Mouse (Mus musculus) hindbrain, embryonic 12.5 days (tissue): Measurements from ENCODE around the gene Spi1. TPM values are rescaled to one million over a fixed set of nuclear protein-coding genes. Genes with fewer than 3 reads are reported as not detected.
A peak's percentile ranks its signal among the peaks of the same experiment; 100 is the strongest.

Experiments used
- ATAC-seq: fragments of 200-750 bp; cut with Nextera tagmentation; 2 replicates; pipeline ENCODE4 v1.8.0; 2017; ENCODE audit warnings: moderate TSS enrichment; ENCODE audit not compliant: low FRiP score
- H3K27ac ChIP-seq: fragments of 300-500 bp; sonication (generic); 2 replicates; pipeline ENCODE4 v1.5.1; 2016; ENCODE audit warnings: mild to moderate bottlenecking
- H3K27me3 ChIP-seq: fragments of 300-500 bp; sonication (generic); 2 replicates; pipeline ENCODE4 v1.6.1; 2016; ENCODE audit warnings: mild to moderate bottlenecking
- H3K36me3 ChIP-seq: fragments of 300-500 bp; sonication (generic); 2 replicates; pipeline ENCODE4 v1.6.1; 2016; ENCODE audit warnings: mild to moderate bottlenecking
- H3K4me1 ChIP-seq: fragments of 300-500 bp; sonication (generic); 2 replicates; pipeline ENCODE4 v1.6.1; 2016
- H3K4me2 ChIP-seq: fragments of 300-500 bp; sonication (generic); replicated peaks from 2 replicates; pipeline ENCODE4 v1.6.1; 2016; ENCODE audit warnings: mild to moderate bottlenecking
- H3K4me3 ChIP-seq: fragments of 300-500 bp; sonication (generic); 2 replicates; pipeline ENCODE4 v1.5.1; 2016; ENCODE audit warnings: mild to moderate bottlenecking
- H3K9ac ChIP-seq: fragments of 300-500 bp; sonication (generic); 2 replicates; pipeline ENCODE4 v1.6.1; 2016; ENCODE audit warnings: mild to moderate bottlenecking, moderate library complexity
- H3K9me3 ChIP-seq: fragments of 300-500 bp; sonication (generic); replicated peaks from 2 replicates; pipeline ENCODE4 v1.6.1; 2016; ENCODE audit warnings: mild to moderate bottlenecking
- whole genome bisulfite sequencing: fragments of 180-500 bp; shearing (Covaris S2); methylation state at CpG from one replicate; pipeline ENCODE4 v1.1.7; 2016; 5-methylcytosine and 5-hydroxymethylcytosine counted together
- polyA plus RNA-seq: library from polyadenylated mRNA; unstranded; fragments of >200 nt; fragmentation: Nextera tagmentation; extraction: Ambion mirVana; gene quantifications from 2 replicates; pipeline ENCODE4 v1.2.1, GENCODE M21; 2016

Gene Spi1
- polyA plus RNA-seq, 1 experiment from 2014 or later: 4.6 TPM

GRCm38 (mm10) chr2:91085494-91086391 lies 3.6 kb downstream of the Spi1 start:
- no peaks in the 10 kb centered on the region for H3K9me3 ChIP-seq
- 89% methylated on average over 14 of the region's 14 CpGs for WGBS
- H3K4me2 ChIP-seq: no peak overlapping the region
- no peak overlapping the region for H3K9ac ChIP-seq
- no peak overlapping the region for H3K27ac ChIP-seq
- no peaks in the 10 kb centered on the region for H3K27me3 ChIP-seq
- ATAC-seq: no peak
- H3K4me3 ChIP-seq: no peak overlapping the region
- H3K36me3 ChIP-seq: no peaks in the 10 kb centered on the region
- no peaks in the 10 kb centered on the region for H3K4me1 ChIP-seq

- Histone ChIP-seq H3K9me3 (no peaks in the 10 kb centered on the region), H3K4me1 (no peaks in the 10 kb centered on the region), H3K27ac (no peak overlapping the region), H3K4me3 (no peak overlapping the region), H3K27me3 (no peaks in the 10 kb centered on the region), H3K4me2 (no peak overlapping the region), H3K9ac (no peak overlapping the region), H3K36me3 (no peaks in the 10 kb centered on the region)
- 57% methylated on average over 9 of the region's 9 CpGs for WGBS
- ATAC-seq: no peak
These were observed 4.4 kb downstream of the Spi1 start for GRCm38 (mm10) chr2:91086392-91087237.

- Histone ChIP-seq H3K27me3 (no peaks in the 10 kb centered on the region), H3K27ac (no peak overlapping the region), H3K9me3 (no peaks in the 10 kb centered on the region), H3K9ac (no peak overlapping the region), H3K4me3 (no peak overlapping the region), H3K4me1 (no peaks in the 10 kb centered on the region), H3K36me3 (no peaks in the 10 kb centered on the region), H3K4me2 (no peak overlapping the region)
- ATAC-seq: no peak
- 88% methylated on average over 9 of the region's 9 CpGs for WGBS
These were observed 5.3 kb downstream of the Spi1 start for GRCm38 (mm10) chr2:91087453-91087852.

DNA sequence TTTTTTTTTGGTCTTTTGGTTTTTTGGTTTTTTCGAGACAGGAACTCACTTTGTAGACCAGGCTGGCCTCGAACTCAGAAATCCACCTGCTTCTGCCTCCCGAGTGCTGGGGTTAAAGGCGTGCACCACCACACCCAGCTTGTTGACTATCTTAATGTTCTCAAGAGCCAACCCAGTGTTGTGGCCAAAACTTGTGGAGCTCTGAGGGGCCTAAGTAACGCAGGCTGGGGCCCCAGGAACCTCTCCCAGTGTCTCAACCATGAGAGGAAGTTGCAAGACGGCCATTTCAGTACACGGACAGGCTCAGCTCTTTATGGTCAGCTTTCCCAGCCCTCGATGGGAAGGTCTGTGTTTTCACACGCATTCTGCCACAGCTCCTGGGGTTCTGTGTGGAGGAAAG lies 6.8 kb downstream of the Spi1 start:
- WGBS: 83% methylated on average over 9 of the region's 9 CpGs
- no peak overlapping the region for H3K27ac ChIP-seq
- ATAC-seq: no peak

DNA sequence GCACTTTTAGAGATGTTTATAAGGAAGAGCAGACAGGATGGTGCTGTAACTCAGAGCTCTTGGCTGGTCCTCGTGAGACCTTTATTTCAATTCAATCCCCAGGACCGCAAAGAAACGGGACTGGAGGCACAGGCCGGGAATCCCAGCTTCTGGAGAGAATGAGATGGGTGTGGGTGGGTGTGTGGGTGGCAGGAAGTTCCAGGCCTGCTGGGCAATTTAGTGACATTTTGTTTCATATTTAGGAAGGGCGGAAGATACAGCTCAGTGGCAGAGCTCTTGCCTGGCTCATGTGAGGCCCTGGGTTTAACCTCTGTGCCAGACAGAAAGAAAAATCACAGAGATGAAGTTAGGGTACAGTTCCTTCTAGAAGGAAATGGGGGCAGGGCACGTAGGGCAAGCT lies 8.0 kb downstream of the Spi1 start:
- no peak overlapping the region for H3K27ac ChIP-seq
- H3K4me1 ChIP-seq: no peaks in the 10 kb centered on the region
- ATAC-seq: no peak
- 84% methylated on average over 6 of the region's 6 CpGs for WGBS
- H3K36me3 ChIP-seq: no peaks in the 10 kb centered on the region
- no peak overlapping the region for H3K9ac ChIP-seq
- no peak overlapping the region for H3K4me2 ChIP-seq
- H3K27me3 ChIP-seq: no peaks in the 10 kb centered on the region
- H3K4me3 ChIP-seq: no peak overlapping the region
- no peaks in the 10 kb centered on the region for H3K9me3 ChIP-seq

More for the DNA sequence above, 6.8 kb downstream of the Spi1 start:
- no peaks in the 10 kb centered on the region for H3K9me3 ChIP-seq
- no peaks in the 10 kb centered on the region for H3K27me3 ChIP-seq
- no peaks in the 10 kb centered on the region for H3K36me3 ChIP-seq
- H3K4me2 ChIP-seq: no peak overlapping the region
- no peak overlapping the region for H3K4me3 ChIP-seq
- no peak overlapping the region for H3K9ac ChIP-seq
- no peaks in the 10 kb centered on the region for H3K4me1 ChIP-seq

DNA sequence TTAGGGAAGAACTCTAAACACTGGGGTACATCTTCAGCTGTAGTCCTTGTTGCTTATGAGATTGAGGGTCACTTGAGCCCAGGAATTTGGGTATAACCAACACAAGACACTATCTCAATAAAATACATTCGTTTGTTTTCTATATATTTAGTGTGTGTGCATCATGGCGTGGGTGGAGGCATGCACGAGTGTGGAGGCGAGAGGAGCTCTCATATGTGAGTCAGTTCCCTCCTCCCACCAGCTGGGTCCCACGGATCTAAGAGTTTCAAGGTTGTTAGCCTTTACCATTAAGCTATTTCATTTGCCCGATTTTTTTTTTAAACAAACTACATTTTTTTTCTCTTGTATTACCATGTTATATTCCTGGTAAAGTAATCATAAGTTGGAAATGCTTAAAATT lies 8.6 kb downstream of the Spi1 start:
- Histone ChIP-seq H3K4me2 (no peak overlapping the region), H3K4me1 (no peaks in the 10 kb centered on the region), H3K9me3 (no peaks in the 10 kb centered on the region), H3K4me3 (no peak overlapping the region), H3K36me3 (no peaks in the 10 kb centered on the region), H3K9ac (no peak overlapping the region), H3K27ac (no peak overlapping the region), H3K27me3 (no peaks in the 10 kb centered on the region)
- no peak for ATAC-seq
- 76% methylated on average over 6 of the region's 6 CpGs for WGBS

DNA sequence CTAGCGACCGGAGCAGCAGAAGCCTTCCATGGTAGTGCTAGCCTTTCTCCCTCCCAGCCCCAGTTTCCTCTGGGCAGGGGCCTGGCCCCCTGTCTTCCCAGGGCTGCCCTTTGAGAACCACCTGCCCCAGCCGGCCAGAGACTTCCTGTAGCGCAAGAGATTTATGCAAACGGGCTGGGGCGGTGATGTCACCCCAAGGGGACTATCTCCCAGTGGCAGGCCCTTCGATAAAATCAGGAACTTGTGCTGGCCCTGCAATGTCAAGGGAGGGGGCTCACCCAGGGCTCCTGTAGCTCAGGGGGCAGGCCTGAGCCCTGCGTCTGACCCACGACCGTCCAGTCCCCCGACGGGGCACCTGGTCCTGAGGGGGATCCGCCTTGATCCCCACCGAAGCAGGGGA lies 14.3 kb downstream of the Spi1 start:
- Histone ChIP-seq H3K4me2 (no peak overlapping the region), H3K27ac (no peak overlapping the region), H3K9ac (no peak overlapping the region), H3K36me3 (no peaks in the 10 kb centered on the region), H3K27me3 (no peaks in the 10 kb centered on the region), H3K9me3 (no peaks in the 10 kb centered on the region), H3K4me3 (no peak overlapping the region), H3K4me1 (no peaks in the 10 kb centered on the region)
- no peak for ATAC-seq
- 72% methylated on average over 14 of the region's 14 CpGs for WGBS

- no peaks in the 10 kb centered on the region for H3K36me3 ChIP-seq
- H3K9me3 ChIP-seq: no peaks in the 10 kb centered on the region
- H3K4me3 ChIP-seq: no peak overlapping the region
- H3K9ac ChIP-seq: no peak overlapping the region
- no peaks in the 10 kb centered on the region for H3K4me1 ChIP-seq
- WGBS: 80% methylated on average over 10 of the region's 10 CpGs
- no peak overlapping the region for H3K27ac ChIP-seq
- no peak for ATAC-seq
- no peaks in the 10 kb centered on the region for H3K27me3 ChIP-seq
- no peak overlapping the region for H3K4me2 ChIP-seq
These were observed 14.8 kb downstream of the Spi1 start for GRCm38 (mm10) chr2:91097015-91097414.

- H3K4me1 ChIP-seq: no peaks in the 10 kb centered on the region
- no peaks in the 10 kb centered on the region for H3K9me3 ChIP-seq
- no peaks in the 10 kb centered on the region for H3K36me3 ChIP-seq
- ATAC-seq: no peak
- H3K4me2 ChIP-seq: no peak overlapping the region
- H3K4me3 ChIP-seq: no peak overlapping the region
- H3K9ac ChIP-seq: no peak overlapping the region
- no peak overlapping the region for H3K27ac ChIP-seq
- WGBS: 87% methylated on average over 2 of the region's 2 CpGs
- H3K27me3 ChIP-seq: no peaks in the 10 kb centered on the region
These were observed 16.0 kb downstream of the Spi1 start for GRCm38 (mm10) chr2:91098156-91098555.

GRCm38 (mm10) chr2:91101124-91101740 lies 19.0 kb downstream of the Spi1 start:
- no peaks in the 10 kb centered on the region for H3K36me3 ChIP-seq
- H3K9ac ChIP-seq: no peak overlapping the region
- ATAC-seq: peak; percentile 73; the same call in 1 of the 2 replicates
- no peak overlapping the region for H3K4me3 ChIP-seq
- WGBS: 20% methylated on average over 7 of the region's 7 CpGs
- H3K9me3 ChIP-seq: no peaks in the 10 kb centered on the region
- no peak overlapping the region for H3K4me2 ChIP-seq
- no peaks in the 10 kb centered on the region for H3K27me3 ChIP-seq
- no peak overlapping the region for H3K27ac ChIP-seq
- H3K4me1 ChIP-seq: no peaks in the 10 kb centered on the region

DNA sequence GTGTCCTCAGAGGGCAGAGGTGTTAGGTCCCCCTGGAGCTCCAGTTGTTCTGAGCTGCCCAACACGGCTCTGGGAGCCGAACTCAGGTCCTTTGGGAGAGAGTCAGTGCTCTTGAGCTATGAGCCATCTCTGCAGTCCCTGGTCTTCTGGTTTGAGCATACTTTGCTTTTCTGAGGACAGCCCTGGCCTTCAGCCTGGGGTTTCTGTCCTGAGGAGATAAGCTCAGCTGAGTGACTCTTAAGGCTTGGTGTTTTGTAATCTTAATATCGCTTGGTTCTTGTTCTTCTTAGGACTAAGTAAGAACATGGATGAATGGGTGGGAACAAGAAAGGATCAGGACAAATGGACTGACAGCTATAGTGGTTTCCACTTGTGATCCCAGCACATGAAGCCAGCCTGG lies 26.0 kb downstream of the Spi1 start:
- Histone ChIP-seq H3K36me3 (no peaks in the 10 kb centered on the region), H3K9me3 (no peaks in the 10 kb centered on the region), H3K9ac (no peak overlapping the region), H3K4me2 (no peak overlapping the region), H3K27me3 (no peaks in the 10 kb centered on the region), H3K4me1 (no peaks in the 10 kb centered on the region), H3K27ac (no peak overlapping the region), H3K4me3 (no peak overlapping the region)
- no peak for ATAC-seq
- 91% methylated on average over 3 of the region's 3 CpGs for WGBS

GRCm38 (mm10) chr2:91109241-91109640 lies 27.1 kb downstream of the Spi1 start:
- Histone ChIP-seq H3K27me3 (no peaks in the 10 kb centered on the region), H3K9me3 (no peaks in the 10 kb centered on the region), H3K27ac (no peak overlapping the region), H3K4me2 (no peak overlapping the region), H3K4me1 (no peaks in the 10 kb centered on the region), H3K4me3 (no peak overlapping the region), H3K36me3 (no peaks in the 10 kb centered on the region), H3K9ac (no peak overlapping the region)
- no peak for ATAC-seq
- 91% methylated on average over 5 of the region's 5 CpGs for WGBS
